8 mouse cellular contexts compared by ENCODE assay signal in the genomic region with DNA sequence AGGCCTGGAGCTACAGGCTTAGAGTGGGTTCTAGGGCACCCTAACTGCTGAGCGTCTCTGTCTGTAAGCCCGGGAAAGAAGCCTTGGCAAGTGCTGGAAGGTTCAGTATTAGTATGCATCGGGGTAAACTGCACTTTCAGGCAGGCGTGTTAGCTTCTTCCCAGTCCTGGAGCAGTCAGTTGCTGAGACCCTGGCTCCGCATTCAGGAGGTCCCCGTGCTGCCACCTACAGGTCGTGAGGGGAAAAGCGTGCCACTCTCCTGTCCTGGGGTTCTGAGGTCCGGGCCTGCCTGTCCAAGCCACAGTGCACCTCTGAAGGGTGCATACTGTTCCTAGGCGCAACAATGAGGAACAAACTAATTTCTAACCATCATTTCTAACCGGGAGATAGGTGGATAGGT. TPM values are rescaled to one million over a fixed set of nuclear protein-coding genes. Genes with fewer than 3 reads are reported as not detected.
A peak's percentile ranks its signal among the peaks of the same experiment; 100 is the strongest.
DNase-seq lines count a peak whose midpoint lies in the region; ATAC-seq and TF ChIP-seq lines count a peak whose summit lies in the region.

No protein-coding gene starts in this region.

- no peak overlapping the region for H3K9ac ChIP-seq in ES-E14 (ENCODE audit: insufficient read depth, low read depth, low read length, poor library complexity, severe bottlenecking)
- H3K9ac ChIP-seq in forebrain, embryonic 16.5 days (replicated peaks; ENCODE audit: low read depth, low read length), result no peak overlapping the region

- H3K9me3 ChIP-seq in ES-E14 (ENCODE audit: control insufficient read depth, insufficient read depth, low read depth, low read length), result no peaks in the 10 kb centered on the region
- H3K9me3 ChIP-seq in forebrain, embryonic 16.5 days (ENCODE audit: control insufficient read depth, low read length), result no peaks in the 10 kb centered on the region

- H3K4me2 ChIP-seq in forebrain, embryonic 16.5 days (ENCODE audit: low read length), result no peak overlapping the region

- peak; percentile 93 for ATAC-seq in forebrain, embryonic 16.5 days
- peak; percentile 94 to 96 for ATAC-seq in hematopoietic stem cell, adult 5-6 weeks (replicated peaks in 1 of 2; ENCODE audit: insufficient read depth in 1 of 2, low FRiP score in 2 of 2, low TSS enrichment in 1 of 2, low read depth in 1 of 2, poor library complexity in 2 of 2, severe bottlenecking in 2 of 2)

- in situ Hi-C loops in ES-E14 (cut with MboI; ENCODE audit: low sequenced_read_pairs in 2 of 2, unreplicated experiment in 2 of 2), result no loop called here

- no peak overlapping the region for H3K27ac ChIP-seq in ES-E14 (ENCODE audit: insufficient read depth, low read depth, low read length, poor library complexity, severe bottlenecking)
- no peak overlapping the region for H3K27ac ChIP-seq in forebrain, embryonic 16.5 days (ENCODE audit: low read length)

- H3K27me3 ChIP-seq in forebrain, embryonic 16.5 days (replicated peaks; ENCODE audit: control insufficient read depth, insufficient read depth, low read length), result no peaks in the 10 kb centered on the region

- no peaks in the 10 kb centered on the region for H3K4me1 ChIP-seq in ES-E14 (ENCODE audit: control insufficient read depth in 2 of 2, insufficient read depth in 2 of 2, low read length in 2 of 2, poor library complexity in 1 of 2)
- no peaks in the 10 kb centered on the region for H3K4me1 ChIP-seq in forebrain, embryonic 16.5 days (replicated peaks; ENCODE audit: control insufficient read depth, insufficient read depth, low read length)

- no peaks in the 10 kb centered on the region for H3K36me3 ChIP-seq in ES-E14 (ENCODE audit: control insufficient read depth, insufficient read depth, low read length, poor library complexity, severe bottlenecking)
- no peaks in the 10 kb centered on the region for H3K36me3 ChIP-seq in forebrain, embryonic 16.5 days (ENCODE audit: control insufficient read depth, insufficient read depth)

- DNase-seq in ES-E14 (ENCODE audit: low read depth, low spot score), result peak; percentile 75
- DNase-seq in c-Kit-positive CD71-positive TER-119-positive erythroid progenitor cells, embryonic 14.5 days (ENCODE audit: low spot score), result peak; percentile 24
- DNase-seq in layer of hippocampus, adult 9-10 months (ENCODE audit: low spot score), result peak; percentile 44
- peak; percentile 83 for DNase-seq in lung, postnatal 14 days
- DNase-seq in retina, adult 2 months (ENCODE audit: low read depth, low spot score), result peak; percentile 20
- DNase-seq in thymus, postnatal 25 days, result peak; percentile 54

- 4% methylated on average over 11 of the region's 11 CpGs for WGBS in forebrain, embryonic 16.5 days

- H3K4me3 ChIP-seq in ES-E14 (ENCODE audit: insufficient read depth in 1 of 2, low read depth in 1 of 2, low read length in 2 of 2, poor library complexity in 1 of 2, severe bottlenecking in 1 of 2), result 0 out of 4 replicates have a peak overlapping the region, but pooled peaks of 1 of the 2 experiments have one; percentile 20
- no peak overlapping the region for H3K4me3 ChIP-seq in forebrain, embryonic 16.5 days (replicated peaks; ENCODE audit: low read length)

TF ChIP-seq in ES-E14, 5 proteins besides CTCF, POLR2A, EP300 and RAD21:
- no peak for TF ChIP-seq HCFC1 (IDR thresholded peaks at IDR 0.05; ENCODE audit: borderline replicate concordance, insufficient read depth, low read length)
- TF ChIP-seq ZC3H11A (IDR thresholded peaks at IDR 0.05; ENCODE audit: borderline replicate concordance, low read depth, low read length), result peak; percentile 21; the same call in 1 of the 2 replicates
- TF ChIP-seq ZNF384 (IDR thresholded peaks at IDR 0.05; ENCODE audit: low read depth, low read length), result no peak
- no peak for TF ChIP-seq MAFK (IDR thresholded peaks at IDR 0.05; ENCODE audit: insufficient read depth, low read depth, low read length)
- no peak for TF ChIP-seq CHD2 (IDR thresholded peaks at IDR 0.05; ENCODE audit: low read depth, low read length)
TF ChIP-seq in ES-E14: peak in this region for 1.

RNA-seq across cellular contexts. Expression of a gene that starts 10.6 kb away (rescaled TPM):
- total RNA-seq in ES-E14 (2012; rRNA removed), result 0.63 and 2.5 TPM in 2 replicates
- polyA plus RNA-seq in forebrain, embryonic 16.5 days (2015; fragmentation: Nextera tagmentation; extraction: Ambion mirVana), result 13.6 and 15.9 TPM in 2 replicates
- total RNA-seq in hematopoietic stem cell, adult 5-6 weeks (2017), result not detected in 2 replicates

Comparison
In these comparisons a context has a peak if more than half of its experiments do, and no peak if none do; other contexts are left out.
1. DNase-seq: peak in every context shown above with its lines; median percentile 83 in lung, postnatal 14 days; 75 in ES-E14; 54 in thymus, postnatal 25 days; 44 in layer of hippocampus, adult 9-10 months; 24 in c-Kit-positive CD71-positive TER-119-positive erythroid progenitor cells, embryonic 14.5 days; 20 in retina, adult 2 months.